Comparison of ENCODE assay signal across 8 mouse cellular contexts in the genomic region with DNA sequence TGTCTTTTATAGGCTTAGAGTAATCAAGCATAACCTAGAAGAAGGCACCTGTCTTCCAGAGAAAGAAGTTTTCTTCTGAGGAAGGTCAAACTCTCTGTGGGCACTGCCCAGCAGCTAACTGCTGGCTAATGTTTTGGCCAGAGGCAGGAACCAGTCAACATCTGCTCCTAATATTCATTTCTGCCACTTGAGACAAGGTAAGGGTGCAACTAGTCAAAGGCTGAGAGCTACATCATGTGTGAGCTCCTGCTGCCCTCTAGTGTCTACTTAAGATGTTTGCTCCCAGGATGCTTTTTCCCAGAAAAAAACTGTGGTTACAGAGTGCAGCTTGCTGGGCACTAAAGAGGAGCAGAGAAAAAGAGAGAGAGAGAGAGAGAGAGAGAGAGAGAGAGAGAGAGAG. TPM values are rescaled to one million over a fixed set of nuclear protein-coding genes. Genes with fewer than 3 reads are reported as not detected.
DNase-seq lines count a peak whose midpoint lies in the region; ATAC-seq and TF ChIP-seq lines count a peak whose summit lies in the region.

No protein-coding gene starts in this region.

- intact Hi-C loops in left cerebral cortex, postnatal 14 days (cut with DNase I): loop anchor here (5.0 to 10.0 kb wide), 2 partner anchors 465 to 757 kb away; a partner anchor contains a TSS
- intact Hi-C loops in left cerebral cortex, postnatal 36 days (cut with DNase I): loop anchor here (5.0 to 10.0 kb wide), 3 partner anchors 465 to 1057 kb away; a partner anchor contains a TSS

- H3K4me3 ChIP-seq in forebrain, embryonic 10.5 days: no peak overlapping the region
- H3K4me3 ChIP-seq in intestine, postnatal 0 days (ENCODE audit: low read depth, low read length): no peak overlapping the region

- H3K27me3 ChIP-seq in forebrain, embryonic 10.5 days (ENCODE audit: poor library complexity, severe bottlenecking): no peaks in the 10 kb centered on the region
- no peaks in the 10 kb centered on the region for H3K27me3 ChIP-seq in intestine, postnatal 0 days (replicated peaks; ENCODE audit: control insufficient read depth, insufficient read depth, low read length)

- no peak overlapping the region for H3K27ac ChIP-seq in forebrain, embryonic 10.5 days
- no peak overlapping the region for H3K27ac ChIP-seq in intestine, postnatal 0 days (ENCODE audit: low read depth, low read length)

- no peaks in the 10 kb centered on the region for H3K4me1 ChIP-seq in forebrain, embryonic 10.5 days
- H3K4me1 ChIP-seq in intestine, postnatal 0 days (replicated peaks; ENCODE audit: control insufficient read depth, insufficient read depth, low read length): no peaks in the 10 kb centered on the region

- H3K4me2 ChIP-seq in intestine, postnatal 0 days (replicated peaks; ENCODE audit: low read depth): no peak overlapping the region

- no peak for ATAC-seq in intestine, postnatal 0 days
- ATAC-seq in megakaryocyte-erythroid progenitor cell, adult 5-6 weeks (replicated peaks; ENCODE audit: low FRiP score, low TSS enrichment, poor library complexity, severe bottlenecking): 0 out of 2 replicates have a peak, but pooled peaks have one; percentile 65

- no peaks in the 10 kb centered on the region for H3K9me3 ChIP-seq in forebrain, embryonic 10.5 days
- no peaks in the 10 kb centered on the region for H3K9me3 ChIP-seq in intestine, postnatal 0 days (ENCODE audit: control insufficient read depth)

- H3K36me3 ChIP-seq in forebrain, embryonic 10.5 days (replicated peaks): no peaks in the 10 kb centered on the region
- no peaks in the 10 kb centered on the region for H3K36me3 ChIP-seq in intestine, postnatal 0 days (ENCODE audit: control insufficient read depth, insufficient read depth)

- peak; percentile 82 for TF ChIP-seq CTCF in intestine, postnatal 0 days (IDR thresholded peaks at IDR 0.05; ENCODE audit: low read depth)

- DNase-seq in left cerebral cortex, postnatal 14 days (ENCODE audit: low spot score in 2 of 2): peak; percentile 53 to 66
- no peak for DNase-seq in left cerebral cortex, postnatal 36 days (ENCODE audit: low spot score in 2 of 2)
- peak; percentile 63 for DNase-seq in ZHBTc4 (ENCODE audit: low read depth, low spot score)
- DNase-seq in forebrain, embryonic 10.5 days (ENCODE audit: extremely low spot score, low spot score): peak; percentile 42
- DNase-seq in testis, postnatal 14 days (ENCODE audit: low spot score): no peak
- DNase-seq in ovary, postnatal 36 days (ENCODE audit: low spot score): no peak

- no peak overlapping the region for H3K9ac ChIP-seq in intestine, postnatal 0 days (ENCODE audit: low read depth, low read length)

RNA-seq across cellular contexts. Expression of a gene that starts 15.0 kb away (rescaled TPM):
- total RNA-seq in left cerebral cortex, postnatal 14 days (2021): 100 to 1,000 TPM; 227 to 238 TPM
- total RNA-seq in left cerebral cortex, postnatal 36 days (2021): 100 to 1,000 TPM; 235 to 245 TPM
- 65.3 and 68.3 TPM in 2 replicates for polyA plus RNA-seq in forebrain, embryonic 10.5 days (2016; fragmentation: Nextera tagmentation; extraction: Ambion mirVana)
- polyA plus RNA-seq in intestine, postnatal 0 days (2015; fragmentation: Nextera tagmentation; extraction: Ambion mirVana): 17.3 and 19.8 TPM in 2 replicates
- 4.9 and 5.4 TPM in 2 replicates for total RNA-seq in megakaryocyte-erythroid progenitor cell, adult 5-6 weeks (2014; fragmentation: Nextera tagmentation)
- total RNA-seq in megakaryocyte-erythroid progenitor cell, adult 5-6 weeks (2017): 6.1 and 11.0 TPM in 2 replicates

Comparison
In these comparisons a context has a peak if more than half of its experiments do, and no peak if none do; other contexts are left out.
1. DNase-seq: peak in left cerebral cortex, postnatal 14 days (2 of 2), ZHBTc4 (single experiment) and forebrain, embryonic 10.5 days (single experiment); none in left cerebral cortex, postnatal 36 days (0 of 2), testis, postnatal 14 days (single experiment) and ovary, postnatal 36 days (single experiment).
2. RNA of a gene that starts 15.0 kb away (total RNA-seq): 235 to 245 TPM in left cerebral cortex, postnatal 36 days and 227 to 238 TPM in left cerebral cortex, postnatal 14 days; 4.9 to 11.0 TPM in megakaryocyte-erythroid progenitor cell, adult 5-6 weeks; every median in the first group is over 10 times any median in the second.